Mouse (Mus musculus) CD4-positive naive resting alpha-beta T cell, adult 76 days (primary cell): ENCODE data around the gene Ifna9. TPM values are rescaled to one million over a fixed set of nuclear protein-coding genes. Genes with fewer than 3 reads are reported as not detected.

Source experiments
- total RNA-seq: library from RNA; stranded (reverse); gene quantifications from one replicate; pipeline ENCODE4 v1.2.4, GENCODE M21; 2023

Ifna9 gene
- total RNA-seq = not detected

GRCm38 (mm10) chr4:88592285-88592684 is at the start of gene Ifna9:
TSS of gene Ifna9 (minus strand) at chr4:88592385.

GRCm38 (mm10) chr4:88634311-88634710 is 42.1 kb upstream of the Ifna9 start, which contains the start of gene C87499:
TSS of gene C87499 (minus strand) at chr4:88634411.

GRCm38 (mm10) chr4:88603276-88603675 is 11.1 kb upstream of the Ifna9 start, which contains the start of gene Ifna12:
TSS of gene Ifna12 (minus strand) at chr4:88603376.

GRCm38 (mm10) chr4:88571698-88572097 is 20.5 kb downstream of the Ifna9 start, which contains the start of gene Ifna14:
TSS of gene Ifna14 (minus strand) at chr4:88571798.

GRCm38 (mm10) chr4:88558145-88558544 is 34.0 kb downstream of the Ifna9 start, which contains the start of gene Ifna15:
TSS of gene Ifna15 (minus strand) at chr4:88558245.

Other genes with a start within 250 kb of the Ifna9 start
- 0.50 TPM for gene Hacd4, start 153.5 kb downstream of the Ifna9 start, total RNA-seq
- gene Ifnb1, start 69.6 kb downstream of the Ifna9 start, total RNA-seq = not detected
- not detected for gene Ifna15, start 34.1 kb downstream of the Ifna9 start, total RNA-seq
- gene Ifna14, start 20.6 kb downstream of the Ifna9 start, total RNA-seq = not detected
- not detected for gene Ifna12, start 11.0 kb upstream of the Ifna9 start, total RNA-seq
- not detected for gene C87499, start 42.0 kb upstream of the Ifna9 start, total RNA-seq
- not detected for gene Ifna13, start 52.1 kb upstream of the Ifna9 start, total RNA-seq
- gene Ifna16, start 84.5 kb upstream of the Ifna9 start, total RNA-seq = not detected
- gene Ifna2, start 91.5 kb upstream of the Ifna9 start, total RNA-seq = not detected
- not detected for gene Ifnab, start 99.0 kb upstream of the Ifna9 start, total RNA-seq
- gene Gm26566, start 129.4 kb upstream of the Ifna9 start, total RNA-seq = 2.1 TPM
- gene Klhl9, start 130.1 kb upstream of the Ifna9 start, total RNA-seq = 46.0 TPM
- gene Gm13271, start 162.5 kb upstream of the Ifna9 start, total RNA-seq = not detected
- not detected for gene Gm13283, start 167.7 kb upstream of the Ifna9 start, total RNA-seq
- gene Gm13290, start 181.4 kb upstream of the Ifna9 start, total RNA-seq = not detected
- not detected for gene Gm13289, start 184.5 kb upstream of the Ifna9 start, total RNA-seq
- not detected for gene Gm13272, start 187.5 kb upstream of the Ifna9 start, total RNA-seq
- not detected for gene Ifnz, start 189.7 kb upstream of the Ifna9 start, total RNA-seq
- not detected for gene Gm13276, start 193.3 kb upstream of the Ifna9 start, total RNA-seq
- not detected for gene Gm13277, start 196.2 kb upstream of the Ifna9 start, total RNA-seq
- not detected for gene Gm13278, start 199.2 kb upstream of the Ifna9 start, total RNA-seq
- not detected for gene Gm13275, start 202.1 kb upstream of the Ifna9 start, total RNA-seq
- gene Gm13279, start 205.0 kb upstream of the Ifna9 start, total RNA-seq = not detected
- not detected for gene Gm13285, start 207.3 kb upstream of the Ifna9 start, total RNA-seq
- gene Gm13287, start 210.9 kb upstream of the Ifna9 start, total RNA-seq = not detected
- not detected for gene Gm13288, start 213.1 kb upstream of the Ifna9 start, total RNA-seq
- not detected for gene Ifna7, start 223.8 kb upstream of the Ifna9 start, total RNA-seq
- gene Ifna11, start 227.6 kb upstream of the Ifna9 start, total RNA-seq = not detected
- gene Ifna6, start 235.0 kb upstream of the Ifna9 start, total RNA-seq = not detected
- not detected for gene Ifna5, start 243.1 kb upstream of the Ifna9 start, total RNA-seq
- gene Ifna4, start 249.5 kb upstream of the Ifna9 start, total RNA-seq = not detected